Mouse (Mus musculus): ENCODE data around the gene Cuedc1.

DNA sequence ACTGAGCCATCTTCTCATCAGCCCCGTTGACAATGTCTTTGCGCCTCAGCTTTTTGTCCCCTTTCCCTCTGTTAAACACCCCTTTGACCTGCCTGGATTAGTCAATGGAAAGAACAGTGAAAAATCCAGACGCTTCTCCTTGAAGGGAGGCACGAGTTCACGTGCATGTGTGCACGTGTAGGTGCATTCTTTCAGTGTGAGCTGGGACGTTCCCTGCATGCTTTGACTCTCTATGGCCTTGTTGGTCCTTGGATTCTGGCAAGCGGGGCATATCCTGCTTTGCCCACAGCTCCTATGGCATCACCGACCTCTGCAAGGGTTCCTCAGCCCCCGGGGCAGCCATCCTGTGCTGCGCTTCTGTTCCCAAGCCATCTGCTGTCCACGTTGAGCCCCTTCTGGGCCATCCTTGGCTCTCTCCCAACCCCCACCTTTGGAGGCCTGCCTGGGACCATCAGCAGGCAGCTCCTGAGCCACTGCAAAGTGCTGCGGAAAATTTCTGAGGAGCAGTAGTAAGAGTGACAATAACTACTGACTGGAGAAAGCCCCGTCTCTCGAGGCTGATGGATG lies 74.1 kb downstream of the Cuedc1 start:
- TF ChIP-seq EP300 (IDR thresholded peaks at IDR 0.05; ENCODE audit: insufficient read depth, low read depth, low read length) (no peak), CTCF (IDR thresholded peaks at IDR 0.05; ENCODE audit: low read depth, low read length) (no peak), POLR2A (IDR thresholded peaks at IDR 0.05; ENCODE audit: insufficient read depth, low read length) (no peak)
